Mouse (Mus musculus): ENCODE measurements at regions not wholly inside any gene's neighbourhood (a gene's known extent, or its start where the extent isn't known, plus 50 kb on each side); places are given as distances from the start of the nearest gene placed in this dataset.

GRCm38 (mm10) chr19:28070386-28070785 is 59.4 kb upstream of the Rfx3 start:
- WGBS: 90% methylated on average over 3 of the region's 3 CpGs
- no peak for DNase-seq (ENCODE audit: low spot score)
- H3K4me1 ChIP-seq: no peaks in the 10 kb centered on the region
- no peak overlapping the region for H3K4me3 ChIP-seq
- H3K27ac ChIP-seq: no peak overlapping the region
- H3K36me3 ChIP-seq: no peaks in the 10 kb centered on the region
- no peaks in the 10 kb centered on the region for H3K9me3 ChIP-seq
- H3K27me3 ChIP-seq (ENCODE audit: insufficient read depth, poor library complexity, severe bottlenecking): no peaks in the 10 kb centered on the region
